Mouse (Mus musculus) retina, adult 2 months (tissue): ENCODE measurements at regions not wholly inside any gene's neighbourhood (a gene's known extent, or its start where the extent isn't known, plus 50 kb on each side); places are given as distances from the start of the nearest gene placed in this dataset.

Source experiments
- DNase-seq: peaks from one replicate; pipeline ENCODE4 v3.0.0-alpha.2; 2012; ENCODE audit warnings: low read depth, low spot score

GRCm38 (mm10) chr9:31794911-31795310 is 118.4 kb downstream of the Barx2 start:
- DNase-seq = no peak

- DNase-seq = no peak
Measured at GRCm38 (mm10) chr9:31775956-31776355, 137.3 kb downstream of the Barx2 start.

- no peak for DNase-seq
Measured at GRCm38 (mm10) chr9:31765401-31765800, 147.9 kb downstream of the Barx2 start.

GRCm38 (mm10) chr9:31757894-31758561 is 155.2 kb downstream of the Barx2 start:
- DNase-seq = no peak

- no peak for DNase-seq
Measured at GRCm38 (mm10) chr9:31730443-31730842, 182.8 kb downstream of the Barx2 start.

- no peak for DNase-seq
Measured at GRCm38 (mm10) chr9:31719309-31719708, 194.0 kb downstream of the Barx2 start.

GRCm38 (mm10) chr9:31710022-31710421 is 203.2 kb downstream of the Barx2 start:
- no peak for DNase-seq

GRCm38 (mm10) chr9:31706688-31707087 is 206.6 kb downstream of the Barx2 start:
- no peak for DNase-seq

DNA sequence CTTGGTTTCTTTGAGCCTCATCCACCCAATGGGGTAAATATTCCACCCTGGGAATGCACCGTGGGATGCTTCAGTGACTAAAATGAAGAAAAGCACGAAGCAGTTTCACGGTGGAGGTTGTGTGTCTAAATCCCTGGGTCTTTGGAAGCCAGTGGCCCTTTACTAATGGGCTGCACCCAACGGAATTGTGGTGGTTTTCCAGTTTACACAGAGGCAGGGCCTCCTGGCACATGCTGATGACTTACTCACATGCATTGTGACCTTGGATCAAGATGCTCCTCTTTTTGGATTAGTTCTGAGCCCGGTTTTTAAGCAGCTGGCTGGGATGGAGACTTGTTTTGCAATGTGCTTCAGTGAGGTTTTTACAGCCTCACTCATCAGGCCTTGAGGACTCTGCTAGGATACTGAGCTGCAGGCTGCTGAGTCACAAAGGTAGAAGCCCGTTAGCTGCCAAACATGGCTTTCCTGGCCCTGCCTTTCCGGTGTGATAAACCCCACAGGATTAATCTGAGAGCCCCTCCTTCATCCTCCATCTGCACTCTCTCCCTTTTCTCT is 222.3 kb downstream of the Barx2 start:
- DNase-seq = no peak

DNA sequence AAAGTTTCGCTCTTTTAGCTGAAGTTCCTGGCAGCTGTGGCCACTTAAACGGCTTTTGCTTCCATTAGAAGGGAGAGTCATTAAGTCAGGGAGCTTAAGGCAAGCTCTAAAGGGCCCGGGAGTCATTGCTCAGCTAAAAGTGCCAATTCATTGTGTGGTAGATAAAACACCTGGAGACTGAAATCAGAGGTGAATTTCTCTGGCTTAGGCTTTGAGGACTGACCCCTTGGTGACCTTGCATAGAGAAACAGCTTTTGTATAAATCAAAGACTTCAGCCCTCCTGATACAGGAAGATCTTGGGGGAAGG is 224.1 kb upstream of the Tmem45b start:
- DNase-seq = no peak

GRCm38 (mm10) chr9:31687686-31688397 is 223.6 kb upstream of the Tmem45b start:
- no peak for DNase-seq

DNA sequence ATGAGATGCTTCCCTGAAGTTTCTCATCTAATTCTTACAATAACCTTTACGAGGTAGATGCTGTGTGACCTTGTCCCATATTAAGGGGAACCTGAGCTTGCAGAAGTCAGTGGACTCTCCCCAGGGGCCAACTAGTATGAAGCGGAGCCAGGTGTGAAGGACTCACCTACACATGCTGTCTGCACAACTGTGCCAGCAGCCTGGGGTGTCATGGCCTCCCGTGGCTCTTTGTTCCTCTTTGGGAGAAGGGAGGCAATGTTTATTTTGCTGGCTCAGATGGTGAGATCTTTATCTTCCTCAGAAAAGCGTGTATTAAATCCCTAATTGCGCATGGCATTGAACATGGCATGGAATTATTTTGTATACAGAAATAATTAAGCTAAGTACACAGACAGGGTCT is 222.2 kb upstream of the Tmem45b start:
- DNase-seq = no peak

DNA sequence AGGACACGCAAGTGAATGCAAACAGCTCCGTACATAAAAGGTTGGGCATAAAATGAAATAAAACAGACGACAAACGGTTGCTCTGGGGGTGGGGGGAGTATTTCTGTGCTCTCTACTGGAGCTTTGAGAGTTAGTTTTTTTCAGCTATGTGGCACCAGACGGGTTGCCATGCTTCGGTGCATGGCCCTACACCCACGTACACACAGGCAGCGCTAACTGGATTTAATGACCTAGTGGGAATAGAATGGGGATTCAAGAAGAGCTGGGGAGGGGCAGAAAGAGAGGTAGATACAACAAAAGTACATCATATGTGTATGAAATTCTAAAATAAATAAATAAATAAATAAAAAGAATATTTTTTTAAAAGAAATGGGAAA is 220.5 kb upstream of the Tmem45b start:
- no peak for DNase-seq

DNA sequence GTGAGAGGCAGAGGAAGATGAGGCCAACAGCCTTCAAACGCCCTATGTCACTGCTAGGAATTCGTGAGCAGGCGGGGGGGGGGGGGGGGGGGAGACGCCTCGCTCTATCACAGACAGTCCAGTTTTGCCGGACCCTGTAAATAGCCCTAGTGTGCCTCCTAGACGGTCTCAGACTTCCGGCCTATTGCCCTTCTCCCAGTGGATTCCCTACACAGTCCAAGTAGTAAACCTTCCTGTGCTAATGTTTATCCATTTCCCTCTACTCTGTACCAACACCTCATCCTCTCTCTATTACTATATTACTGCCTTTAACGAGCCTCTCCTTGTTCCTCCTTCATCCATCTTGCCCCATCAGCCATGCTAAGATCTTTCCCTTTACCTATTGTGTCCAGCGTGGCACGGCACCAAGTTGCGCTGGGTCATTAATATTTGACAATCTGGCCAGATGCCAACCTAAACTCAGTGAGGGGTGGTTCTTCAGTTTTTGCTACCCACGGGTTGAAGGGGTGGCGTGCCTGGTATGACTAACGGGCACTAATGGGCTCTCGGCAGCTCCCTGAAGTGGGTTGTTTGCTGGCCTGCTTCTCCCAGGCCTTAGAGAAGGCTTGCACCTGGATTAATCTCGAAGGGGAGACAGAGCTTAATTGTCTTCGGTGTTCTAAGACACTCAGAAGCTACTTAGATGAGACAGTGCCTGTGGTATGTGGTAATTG is 220.0 kb upstream of the Tmem45b start:
- no peak for DNase-seq

DNA sequence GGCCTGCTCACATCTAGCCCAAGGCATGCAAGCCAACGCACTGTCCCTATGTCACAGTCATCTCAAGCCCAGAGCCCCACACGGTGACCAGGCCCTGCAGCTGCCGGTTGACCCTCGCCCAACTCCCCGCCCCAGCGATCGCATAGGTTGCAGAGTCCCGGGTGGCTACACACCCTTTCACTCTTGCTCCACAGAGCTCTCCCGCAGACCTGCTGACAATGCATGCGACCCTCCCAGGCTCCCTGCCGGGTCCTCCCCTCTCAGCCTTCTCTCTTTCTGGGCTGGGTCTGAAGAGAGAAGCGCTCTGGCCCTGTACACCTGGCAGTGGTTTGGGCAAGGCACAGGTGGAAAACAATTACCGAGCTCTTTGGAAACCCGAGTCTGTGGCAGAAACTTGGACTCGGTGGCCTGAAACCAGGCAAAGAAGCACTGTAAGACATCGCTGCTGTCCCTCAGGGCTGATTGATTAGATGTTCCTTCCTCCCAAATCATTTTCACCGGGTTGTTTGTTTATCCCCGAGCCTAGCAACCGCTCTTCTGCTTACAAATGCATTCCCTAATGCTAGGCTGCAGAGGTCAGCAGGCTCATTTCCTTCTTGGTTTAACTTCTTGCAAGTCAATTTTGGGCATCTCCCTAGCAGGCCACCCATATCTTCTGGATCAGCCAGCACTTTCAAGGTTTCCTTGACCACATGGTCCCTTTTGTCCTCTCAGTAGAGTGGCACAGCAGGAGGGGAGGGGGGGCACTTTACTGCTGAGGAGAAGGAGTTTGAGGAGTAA is 219.2 kb upstream of the Tmem45b start:
- DNase-seq = no peak

DNA sequence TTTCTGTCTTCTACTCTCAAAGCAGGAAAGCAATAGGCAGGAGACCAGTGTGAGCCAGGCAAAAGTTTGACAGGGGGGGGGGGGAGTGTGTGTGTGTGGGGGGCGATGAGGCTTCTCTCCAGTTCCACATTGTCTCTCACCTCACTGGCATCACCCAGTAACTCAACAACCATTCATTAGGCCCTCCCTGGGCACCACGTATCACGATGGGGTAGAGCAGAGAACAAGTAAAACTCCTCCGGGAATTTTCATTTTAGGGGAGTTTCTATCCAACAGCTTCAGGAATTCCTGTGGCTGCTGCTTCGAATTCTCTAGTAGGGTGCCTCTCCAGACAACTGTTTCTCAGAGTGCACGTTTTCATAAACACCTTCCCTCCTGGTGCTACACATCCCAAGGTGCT is 218.6 kb upstream of the Tmem45b start:
- DNase-seq = no peak

GRCm38 (mm10) chr9:31677150-31677549 is 212.9 kb upstream of the Tmem45b start:
- DNase-seq = no peak

GRCm38 (mm10) chr9:31659026-31659425 is 194.8 kb upstream of the Tmem45b start:
- no peak for DNase-seq

GRCm38 (mm10) chr9:31657612-31658011 is 193.3 kb upstream of the Tmem45b start:
- no peak for DNase-seq

DNA sequence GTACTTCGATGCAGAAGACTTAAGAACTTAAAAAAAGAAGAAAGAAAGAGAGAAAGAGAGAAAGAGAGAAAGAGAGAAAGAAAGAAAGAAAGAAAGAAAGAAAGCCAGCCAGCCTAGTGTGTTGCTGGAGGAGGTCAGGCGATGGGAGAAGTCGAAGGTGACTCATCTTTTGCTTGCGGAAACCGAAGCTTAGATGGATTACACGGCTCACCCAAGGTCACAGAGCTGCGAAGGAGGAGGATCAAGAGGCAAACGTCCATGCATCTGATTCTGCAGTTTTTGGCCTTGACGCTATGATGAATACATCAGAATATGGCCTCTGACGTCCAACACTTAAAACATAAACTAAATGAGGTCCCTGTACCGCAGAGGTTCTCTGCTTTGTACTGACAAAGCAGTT is 192.4 kb upstream of the Tmem45b start:
- DNase-seq = no peak

DNA sequence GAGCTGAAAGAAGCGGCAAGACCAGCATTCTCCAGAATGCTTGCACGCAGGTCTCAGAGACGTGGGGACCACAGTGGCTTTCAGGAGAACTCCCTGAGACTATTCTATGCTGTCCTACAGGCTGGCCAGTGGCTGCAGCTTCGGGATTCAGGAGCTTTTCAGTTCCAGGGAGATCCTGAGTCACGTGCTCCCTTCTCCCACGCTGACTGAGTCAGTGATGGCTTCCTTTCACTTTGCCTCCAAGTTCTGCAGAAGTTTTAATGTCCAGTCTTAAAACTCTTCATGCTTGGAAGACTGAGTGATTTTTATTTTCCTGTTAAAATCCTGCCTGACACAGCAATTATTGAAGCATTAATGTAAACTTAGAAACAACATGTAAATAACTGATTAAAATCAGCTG is 190.5 kb upstream of the Tmem45b start:
- DNase-seq = no peak

DNA sequence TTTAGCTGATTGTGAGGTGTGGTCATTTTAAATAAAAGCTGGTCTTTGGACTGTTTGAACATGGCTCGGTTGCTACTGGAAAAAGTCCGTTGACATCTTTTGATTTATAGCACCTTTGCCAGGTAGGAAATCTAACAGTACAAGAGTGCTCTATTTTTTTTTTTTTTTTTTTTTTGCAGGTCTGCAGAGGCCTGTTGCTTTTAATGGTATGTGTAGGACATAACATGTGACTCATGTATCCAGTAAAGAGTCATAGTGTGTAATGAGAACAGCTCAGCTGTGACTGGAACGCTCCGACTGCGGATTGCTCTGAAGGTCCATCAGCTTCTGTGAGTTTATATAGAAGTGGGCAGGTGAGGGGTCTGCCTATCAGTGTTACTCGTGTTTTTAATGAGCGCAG is 190.0 kb upstream of the Tmem45b start:
- no peak for DNase-seq
